Mouse (Mus musculus) B cell, adult 67 days (primary cell): ENCODE results near the gene Abcd4. TPM values are rescaled to one million over a fixed set of nuclear protein-coding genes. Genes with fewer than 3 reads are reported as not detected.

ENCODE experiments used
- total RNA-seq, 2 experiments: library from RNA; stranded (reverse); gene quantifications; 4 replicates each; pipeline ENCODE4 v1.2.4; 2023

Abcd4 gene
- total RNA-seq, result 10 to 100 TPM; 20.2 to 21.8 TPM

DNA sequence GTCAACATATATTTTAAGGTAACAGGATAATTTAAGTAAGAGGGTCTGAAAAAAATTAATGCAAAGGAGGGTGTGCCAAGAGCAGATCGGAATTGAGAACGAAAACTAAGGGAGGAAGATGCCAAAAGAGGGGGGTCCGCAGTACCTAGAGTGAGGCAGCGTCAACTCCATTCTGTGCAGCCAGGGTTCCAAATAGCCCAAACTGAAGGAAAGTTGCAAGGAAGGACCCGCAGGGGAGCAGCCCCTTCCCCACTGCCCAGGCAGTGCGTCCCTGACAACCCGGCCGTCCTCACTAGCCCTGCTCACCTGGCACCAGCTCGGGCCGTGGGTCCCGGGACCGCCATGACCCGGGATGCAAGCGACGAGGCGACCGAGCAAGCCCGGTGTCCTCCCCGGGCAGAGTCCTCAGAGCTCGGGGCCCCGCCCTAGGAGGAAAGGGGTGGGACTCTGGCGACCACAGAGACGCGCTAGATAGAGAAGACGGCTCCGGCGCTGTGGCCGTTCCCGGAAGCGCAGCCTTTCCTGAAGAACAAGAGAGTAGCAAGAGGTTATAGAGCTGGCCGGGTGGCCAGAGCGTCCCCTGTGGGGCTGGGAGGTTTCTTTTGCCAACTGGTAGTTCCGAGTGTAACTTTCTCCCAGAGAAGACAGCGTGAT is at the start of gene Abcd4:
Gene Abcd4, minus strand, starts transcription at position 437 of the 654 bp plus-strand sequence.

DNA sequence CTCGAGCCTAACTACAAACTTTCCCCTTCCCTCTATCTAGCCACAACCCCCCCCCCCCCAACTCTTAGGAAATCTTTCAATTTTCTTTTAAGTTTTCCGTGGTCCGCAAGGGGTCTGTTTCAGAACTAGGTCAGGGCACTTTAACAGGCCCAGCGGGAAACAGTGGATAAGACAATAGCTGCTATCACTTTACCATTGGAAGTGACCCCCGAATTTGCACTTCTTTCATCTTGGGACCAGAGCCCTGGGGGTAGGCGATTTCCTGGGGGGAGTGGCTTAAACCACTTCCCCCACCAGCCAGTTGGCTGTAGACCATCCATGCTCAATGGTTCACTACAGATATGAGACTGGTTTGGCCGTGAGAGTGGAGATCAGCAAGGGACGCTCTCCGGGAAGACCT is 23.4 kb upstream of the Abcd4 start, which contains the start of gene Vrtn:
Gene Vrtn, plus strand, starts transcription at position 366 of the 400 bp plus-strand sequence.

DNA sequence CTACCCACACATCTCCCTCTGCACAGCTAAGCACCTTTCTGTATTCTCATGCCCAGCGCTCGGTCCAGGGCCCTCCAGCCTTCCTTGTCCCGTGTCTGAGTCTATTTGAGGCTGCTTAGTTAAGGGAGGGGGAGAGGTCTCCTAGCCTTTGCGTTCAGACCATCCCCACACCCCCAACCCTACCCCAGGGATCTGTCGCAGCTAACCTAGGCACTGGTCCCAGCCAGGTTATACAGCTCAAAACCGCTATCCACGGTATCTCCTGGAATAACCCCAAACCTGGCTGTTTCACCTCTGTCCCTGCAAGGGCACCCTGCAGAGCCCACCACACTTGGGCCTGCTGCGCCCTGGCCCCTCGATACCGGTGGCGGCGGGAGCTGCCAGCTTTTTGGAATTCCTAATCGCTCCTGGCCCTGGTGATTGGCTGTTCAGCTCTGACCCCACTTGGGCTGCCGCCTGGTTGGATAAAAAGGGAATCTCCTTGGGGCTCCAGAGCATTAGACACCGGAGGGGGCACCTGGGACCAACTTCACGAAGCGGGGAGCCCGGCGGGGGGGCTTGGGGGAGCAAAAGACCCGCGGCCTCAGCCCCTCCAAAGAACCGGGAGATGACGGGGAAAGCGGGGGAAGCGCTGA is 47.8 kb downstream of the Abcd4 start, which contains the start of gene Vsx2:
Gene Vsx2, plus strand, starts transcription at position 427 of the 635 bp plus-strand sequence.

Other genes with a start within 250 kb of the Abcd4 start
- 10 to 100 TPM; 31.3 to 33.4 TPM for gene Entpd5, start 208.4 kb downstream of the Abcd4 start, total RNA-seq
- 1 to 10 TPM; 1.3 to 1.8 TPM for gene Bbof1, start 208.3 kb downstream of the Abcd4 start, total RNA-seq
- 10 to 100 TPM; 43.1 to 45.4 TPM for gene Rnf113a2, start 200.2 kb downstream of the Abcd4 start, total RNA-seq
- 10 to 100 TPM; 10.7 to 12.1 TPM for gene Aldh6a1, start 166.4 kb downstream of the Abcd4 start, total RNA-seq
- gene Lin52, start 166.0 kb downstream of the Abcd4 start, total RNA-seq, result 10 to 100 TPM; 23.8 to 25.7 TPM
- gene Vsx2, start 47.7 kb downstream of the Abcd4 start, total RNA-seq, result not detected
- not detected for gene Vrtn, start 23.6 kb upstream of the Abcd4 start, total RNA-seq
- not detected for gene Syndig1l, start 81.4 kb upstream of the Abcd4 start, total RNA-seq
- gene Npc2, start 155.7 kb upstream of the Abcd4 start, total RNA-seq, result 10 to 100 TPM; 47.3 to 49.4 TPM
- 10 to 100 TPM; 56.2 to 59.4 TPM for gene Isca2, start 155.8 kb upstream of the Abcd4 start, total RNA-seq